Mouse (Mus musculus) embryo, embryonic 9.5 days (tissue): ENCODE measurements at regions not wholly inside any gene's neighbourhood (a gene's known extent, or its start where the extent isn't known, plus 50 kb on each side); places are given as distances from the start of the nearest gene placed in this dataset.
A peak's percentile ranks its signal among the peaks of the same experiment; 100 is the strongest.

ENCODE experiments used
- DNase-seq: peaks from one replicate; pipeline ENCODE4 v3.0.0-alpha.2; 2017; ENCODE audit errors: extremely low spot score

GRCm38 (mm10) chr11:45643629-45644325 lies 208.1 kb upstream of the Clint1 start:
- no peak for DNase-seq

GRCm38 (mm10) chr11:45645815-45646214 lies 206.0 kb upstream of the Clint1 start:
- DNase-seq: no peak

GRCm38 (mm10) chr11:45647888-45648287 lies 204.0 kb upstream of the Clint1 start:
- DNase-seq: no peak

GRCm38 (mm10) chr11:45656260-45656659 lies 195.6 kb upstream of the Clint1 start:
- no peak for DNase-seq

GRCm38 (mm10) chr11:45670156-45670830 lies 181.6 kb upstream of the Clint1 start:
- DNase-seq: peak; percentile 16

GRCm38 (mm10) chr11:45678666-45679292 lies 173.1 kb upstream of the Clint1 start:
- peak; percentile 66 for DNase-seq

- DNase-seq: no peak
These were observed 172.6 kb upstream of the Clint1 start for GRCm38 (mm10) chr11:45679293-45679673.

GRCm38 (mm10) chr11:45685571-45685970 lies 166.3 kb upstream of the Clint1 start:
- DNase-seq: no peak

GRCm38 (mm10) chr11:45693206-45693605 lies 158.6 kb upstream of the Clint1 start:
- DNase-seq: no peak

GRCm38 (mm10) chr11:45701506-45701905 lies 150.3 kb upstream of the Clint1 start:
- no peak for DNase-seq

GRCm38 (mm10) chr11:45702916-45703315 lies 148.9 kb upstream of the Clint1 start:
- no peak for DNase-seq

- DNase-seq: no peak
These were observed 147.4 kb upstream of the Clint1 start for GRCm38 (mm10) chr11:45704411-45704810.

GRCm38 (mm10) chr11:45718630-45719029 lies 133.2 kb upstream of the Clint1 start:
- DNase-seq: no peak

GRCm38 (mm10) chr11:45719821-45720220 lies 132.0 kb upstream of the Clint1 start:
- no peak for DNase-seq

GRCm38 (mm10) chr11:45736561-45736960 lies 115.3 kb upstream of the Clint1 start:
- peak; percentile 28 for DNase-seq

GRCm38 (mm10) chr11:45738331-45738730 lies 113.5 kb upstream of the Clint1 start:
- no peak for DNase-seq

- DNase-seq: no peak
These were observed 105.9 kb upstream of the Clint1 start for GRCm38 (mm10) chr11:45745941-45746340.

GRCm38 (mm10) chr11:45750249-45750648 lies 101.6 kb upstream of the Clint1 start:
- DNase-seq: no peak

- DNase-seq: peak; percentile 36
These were observed 99.6 kb upstream of the Clint1 start for GRCm38 (mm10) chr11:45752237-45752636.

- no peak for DNase-seq
These were observed 99.1 kb upstream of the Clint1 start for GRCm38 (mm10) chr11:45752791-45753190.

- DNase-seq: no peak
These were observed 84.8 kb upstream of the Clint1 start for GRCm38 (mm10) chr11:45767081-45767480.

- DNase-seq: no peak
These were observed 69.4 kb upstream of the Clint1 start for GRCm38 (mm10) chr11:45782435-45782834.

GRCm38 (mm10) chr11:45785806-45786205 lies 66.0 kb upstream of the Clint1 start:
- no peak for DNase-seq
